Mouse (Mus musculus) myocyte (in vitro differentiated cells): ENCODE data around the gene Rasgef1c. TPM values are rescaled to one million over a fixed set of nuclear protein-coding genes. Genes with fewer than 3 reads are reported as not detected.

Experiments used
- H3K27me3 ChIP-seq: one replicate; pipeline ENCODE4 v1.6.1; 2011; ENCODE audit not compliant: control insufficient read depth, insufficient read depth, insufficient read length
- H3K36me3 ChIP-seq: one replicate; pipeline ENCODE4 v1.6.1; 2011; ENCODE audit not compliant: control insufficient read depth, insufficient read depth
- H3K4me2 ChIP-seq: one replicate; pipeline ENCODE4 v1.6.1; 2011; ENCODE audit warnings: low read depth, control low read depth
- H3K4me3 ChIP-seq: one replicate; pipeline ENCODE4 v1.5.1; 2011; ENCODE audit warnings: mild to moderate bottlenecking, control low read depth, moderate library complexity
- H3K79me2 ChIP-seq: one replicate; pipeline ENCODE4 v1.6.1; 2011; ENCODE audit not compliant: control insufficient read depth, insufficient read depth
- H3ac ChIP-seq: one replicate; pipeline ENCODE4 v1.6.1; 2011; ENCODE audit not compliant: control insufficient read depth, insufficient read length
- CEBPB ChIP-seq: IDR thresholded peaks from 2 replicates; pipeline ENCODE4 v1.6.1; 2011; ENCODE audit warnings: mild to moderate bottlenecking, moderate library complexity; ENCODE audit not compliant: poor library complexity, insufficient read depth, severe bottlenecking
- E2F4 ChIP-seq: IDR thresholded peaks from one replicate; pipeline ENCODE4 v1.6.1; 2011; ENCODE audit warnings: mild to moderate bottlenecking, control low read depth, moderate library complexity; ENCODE audit not compliant: insufficient read depth
- MAX ChIP-seq: IDR thresholded peaks from one replicate; pipeline ENCODE4 v1.6.1; 2011; ENCODE audit warnings: low read depth, mild to moderate bottlenecking, control low read depth
- MYOD1 ChIP-seq, 3 experiments: IDR thresholded peaks; one replicate each; pipeline ENCODE4 v1.6.1; 2011; ENCODE audit warnings: control low read depth in 2 of 3, low read depth in 2 of 3, mild to moderate bottlenecking in 2 of 3, moderate library complexity in 1 of 3; ENCODE audit not compliant: insufficient read length in 2 of 3, control insufficient read depth in 1 of 3
- MYOG ChIP-seq, 3 experiments: IDR thresholded peaks; one replicate each; pipeline ENCODE4 v1.6.1; 2011; ENCODE audit warnings: control low read depth in 2 of 3, low read depth in 2 of 3, mild to moderate bottlenecking in 2 of 3; ENCODE audit not compliant: insufficient read length in 2 of 3, control insufficient read depth in 1 of 3, insufficient read depth in 1 of 3
- POLR2A ChIP-seq: IDR thresholded peaks from one replicate; pipeline ENCODE4 v1.6.1; 2011; ENCODE audit warnings: low read depth, mild to moderate bottlenecking, control low read depth, moderate library complexity; ENCODE audit not compliant: insufficient read length
- POLR2AphosphoS2 ChIP-seq: IDR thresholded peaks from one replicate; pipeline ENCODE4 v1.6.1; 2011; ENCODE audit warnings: low read depth, control low read depth; ENCODE audit not compliant: insufficient read length
- REST ChIP-seq: IDR thresholded peaks from one replicate; pipeline ENCODE4 v1.6.1; 2011; ENCODE audit warnings: mild to moderate bottlenecking, control low read depth, moderate library complexity; ENCODE audit not compliant: insufficient read depth, insufficient read length
- SRF ChIP-seq: IDR thresholded peaks from one replicate; pipeline ENCODE4 v1.6.1; 2011; ENCODE audit warnings: low read depth; ENCODE audit not compliant: control insufficient read depth, insufficient read length
- TCF12 ChIP-seq: IDR thresholded peaks from one replicate; pipeline ENCODE4 v1.6.1; 2011; ENCODE audit warnings: mild to moderate bottlenecking, control low read depth; ENCODE audit not compliant: poor library complexity, insufficient read depth, severe bottlenecking
- TCF3 ChIP-seq: IDR thresholded peaks from one replicate; pipeline ENCODE4 v1.6.1; 2011; ENCODE audit warnings: low read depth, control low read depth; ENCODE audit not compliant: insufficient read length
- USF1 ChIP-seq: IDR thresholded peaks from one replicate; pipeline ENCODE4 v1.6.1; 2011; ENCODE audit warnings: low read depth, mild to moderate bottlenecking, control low read depth, moderate library complexity
- polyA plus RNA-seq: library from polyadenylated mRNA; unstranded; fragments of >200 nt; fragmentation: generic; extraction: Trizol; gene quantifications from one replicate; pipeline ENCODE4 v1.2.1, GENCODE M21; 2012; ENCODE audit warnings: missing spikeins

Gene Rasgef1c
- polyA plus RNA-seq, 1 experiment = not detected

GRCm38 (mm10) chr11:49883394-49883793 lies 18.2 kb upstream of the Rasgef1c start:
- Histone ChIP-seq H3K36me3 (peaks cover 6% of the 10 kb centered on the region), H3K4me2 (no peak overlapping the region), H3K4me3 (no peak overlapping the region), H3K27me3 (no peaks in the 10 kb centered on the region), H3K79me2 (no peaks in the 10 kb centered on the region), H3ac (no peak overlapping the region)
- TF ChIP-seq TCF3 (no peak), POLR2A (no peak), MYOD1 (IDR thresholded peaks at IDR 0.05; ENCODE audit: control insufficient read depth in 1 of 3, insufficient read length in 2 of 3, low read depth in 2 of 3) (no peak), E2F4 (no peak), MAX (no peak), MYOG (IDR thresholded peaks at IDR 0.05; ENCODE audit: control insufficient read depth in 1 of 3, insufficient read depth in 1 of 3, insufficient read length in 2 of 3, low read depth in 2 of 3) (no peak), SRF (no peak), REST (no peak), CEBPB (no peak), POLR2AphosphoS2 (no peak), USF1 (no peak), TCF12 (no peak)

- no peak overlapping the region for H3ac ChIP-seq
- no peaks in the 10 kb centered on the region for H3K36me3 ChIP-seq
- no peak overlapping the region for H3K4me3 ChIP-seq
- H3K4me2 ChIP-seq = no peak overlapping the region
- TF ChIP-seq E2F4 (no peak), REST (no peak), POLR2A (no peak), TCF12 (no peak), USF1 (no peak)
- H3K79me2 ChIP-seq = no peaks in the 10 kb centered on the region
- H3K27me3 ChIP-seq = peaks cover under 1% of the 10 kb centered on the region
These were observed 13.2 kb upstream of the Rasgef1c start for GRCm38 (mm10) chr11:49888469-49888868.

GRCm38 (mm10) chr11:49891993-49892392 lies 9.6 kb upstream of the Rasgef1c start:
- Histone ChIP-seq H3ac (no peak overlapping the region), H3K79me2 (no peaks in the 10 kb centered on the region), H3K36me3 (no peaks in the 10 kb centered on the region), H3K4me2 (no peak overlapping the region), H3K4me3 (no peak overlapping the region), H3K27me3 (peaks cover 5% of the 10 kb centered on the region)
- no peak for TF ChIP-seq MYOD1 (IDR thresholded peaks at IDR 0.05; ENCODE audit: control insufficient read depth in 1 of 3, insufficient read length in 2 of 3, low read depth in 2 of 3)
- no peak for TF ChIP-seq SRF
- no peak for TF ChIP-seq E2F4
- no peak for TF ChIP-seq POLR2AphosphoS2
- TF ChIP-seq CEBPB = no peak
- no peak for TF ChIP-seq TCF3
- no peak for TF ChIP-seq TCF12
- TF ChIP-seq USF1 = no peak
- no peak for TF ChIP-seq REST
- TF ChIP-seq MYOG (IDR thresholded peaks at IDR 0.05; ENCODE audit: control insufficient read depth in 1 of 3, insufficient read depth in 1 of 3, insufficient read length in 2 of 3, low read depth in 2 of 3) = no peak
- no peak for TF ChIP-seq MAX
- TF ChIP-seq POLR2A = no peak

GRCm38 (mm10) chr11:49893806-49894205 lies 7.8 kb upstream of the Rasgef1c start:
- H3K4me2 ChIP-seq = no peak overlapping the region
- H3K4me3 ChIP-seq = no peak overlapping the region
- no peaks in the 10 kb centered on the region for H3K36me3 ChIP-seq
- no peaks in the 10 kb centered on the region for H3K79me2 ChIP-seq
- H3ac ChIP-seq = no peak overlapping the region
- TF ChIP-seq USF1 = no peak
- no peak for TF ChIP-seq REST
- TF ChIP-seq POLR2AphosphoS2 = no peak
- TF ChIP-seq TCF12 = no peak
- TF ChIP-seq E2F4 = no peak
- no peak for TF ChIP-seq SRF
- no peak for TF ChIP-seq MYOD1 (IDR thresholded peaks at IDR 0.05; ENCODE audit: control insufficient read depth in 1 of 3, insufficient read length in 2 of 3, low read depth in 2 of 3)
- TF ChIP-seq MAX = no peak
- no peak for TF ChIP-seq TCF3
- TF ChIP-seq CEBPB = no peak
- TF ChIP-seq POLR2A = no peak
- no peak for TF ChIP-seq MYOG (IDR thresholded peaks at IDR 0.05; ENCODE audit: control insufficient read depth in 1 of 3, insufficient read depth in 1 of 3, insufficient read length in 2 of 3, low read depth in 2 of 3)
- H3K27me3 ChIP-seq = peaks cover 5% of the 10 kb centered on the region

GRCm38 (mm10) chr11:49895966-49896590 lies 5.6 kb upstream of the Rasgef1c start:
- TF ChIP-seq POLR2AphosphoS2 = no peak
- TF ChIP-seq USF1 = no peak
- no peak for TF ChIP-seq MAX
- TF ChIP-seq TCF12 = no peak
- no peak for TF ChIP-seq E2F4
- H3K27me3 ChIP-seq = peaks cover 9% of the 10 kb centered on the region
- H3K79me2 ChIP-seq = no peaks in the 10 kb centered on the region
- no peak overlapping the region for H3K4me3 ChIP-seq
- no peak overlapping the region for H3ac ChIP-seq
- no peaks in the 10 kb centered on the region for H3K36me3 ChIP-seq
- no peak overlapping the region for H3K4me2 ChIP-seq
